Mouse (Mus musculus) stomach, embryonic 15.5 days (tissue): ENCODE measurements around the gene Hcar2. TPM values are rescaled to one million over a fixed set of nuclear protein-coding genes. Genes with fewer than 3 reads are reported as not detected.

Experiments used
- ATAC-seq: fragments of 200-750 bp; cut with Nextera tagmentation; 2 replicates; pipeline ENCODE4 v1.8.0; 2017; ENCODE audit warnings: low read depth, moderate number of reproducible peaks, moderate TSS enrichment; ENCODE audit not compliant: insufficient read depth, low FRiP score
- H3K27ac ChIP-seq: fragments of 300-500 bp; sonication (generic); 2 replicates; pipeline ENCODE4 v1.5.1; 2015; ENCODE audit warnings: mild to moderate bottlenecking, inconsistent platforms
- H3K27me3 ChIP-seq: fragments of 300-500 bp; sonication (generic); replicated peaks from 2 replicates; pipeline ENCODE4 v1.6.1; 2015; ENCODE audit warnings: inconsistent platforms
- H3K36me3 ChIP-seq: fragments of 300-500 bp; sonication (generic); 2 replicates; pipeline ENCODE4 v1.6.1; 2015; ENCODE audit warnings: inconsistent platforms
- H3K4me1 ChIP-seq: fragments of 300-500 bp; sonication (generic); 2 replicates; pipeline ENCODE4 v1.6.1; 2015; ENCODE audit warnings: inconsistent platforms
- H3K4me2 ChIP-seq: fragments of 300-500 bp; sonication (generic); 2 replicates; pipeline ENCODE4 v1.6.1; 2015; ENCODE audit warnings: mild to moderate bottlenecking, inconsistent platforms
- H3K4me3 ChIP-seq: fragments of 300-500 bp; sonication (generic); replicated peaks from 2 replicates; pipeline ENCODE4 v1.5.1; 2015; ENCODE audit warnings: inconsistent platforms
- H3K9ac ChIP-seq: fragments of 300-500 bp; sonication (generic); 2 replicates; pipeline ENCODE4 v1.6.1; 2015; ENCODE audit warnings: inconsistent platforms
- H3K9me3 ChIP-seq: fragments of 300-500 bp; sonication (generic); 2 replicates; pipeline ENCODE4 v1.6.1; 2016; ENCODE audit warnings: inconsistent platforms
- WGBS: fragments of 180-500 bp; shearing (Covaris S2); methylation state at CpG from one replicate; pipeline ENCODE4 v1.1.7; 2015; 5-methylcytosine and 5-hydroxymethylcytosine counted together
- polyA plus RNA-seq: library from polyadenylated mRNA; unstranded; fragments of >200 nt; fragmentation: Nextera tagmentation; extraction: Ambion mirVana; gene quantifications from 2 replicates; pipeline ENCODE4 v1.2.1, GENCODE M21; 2015

Hcar2 gene
- polyA plus RNA-seq, 1 experiment from 2014 or later: 4.4 TPM

DNA sequence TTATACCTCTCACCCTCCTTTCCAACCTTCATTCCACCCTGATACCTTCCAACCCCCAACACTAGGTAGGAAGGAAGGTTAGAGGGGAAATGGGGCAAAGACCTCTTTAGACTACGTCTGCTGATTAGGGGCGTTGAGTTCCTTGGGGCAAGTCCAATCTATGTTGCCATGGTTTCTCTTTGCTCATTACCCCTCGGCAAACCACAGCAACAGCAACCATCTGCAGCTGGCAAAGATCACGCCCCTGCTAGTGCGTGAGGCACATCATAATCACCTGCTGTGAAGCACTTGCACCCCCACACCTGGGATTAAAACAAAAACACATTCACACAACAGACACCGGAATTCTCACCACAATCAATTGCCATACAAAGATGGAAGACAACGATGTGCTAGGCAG lies 42.6 kb downstream of the Hcar2 start:
- Histone ChIP-seq H3K36me3 (peaks cover 18% of the 10 kb centered on the region), H3K4me2 (no peak overlapping the region), H3K4me3 (no peak overlapping the region), H3K4me1 (no peaks in the 10 kb centered on the region), H3K9ac (no peak overlapping the region), H3K27ac (no peak overlapping the region), H3K27me3 (no peaks in the 10 kb centered on the region), H3K9me3 (no peaks in the 10 kb centered on the region)
- no peak for ATAC-seq
- WGBS: 67% methylated on average over 7 of the region's 7 CpGs

DNA sequence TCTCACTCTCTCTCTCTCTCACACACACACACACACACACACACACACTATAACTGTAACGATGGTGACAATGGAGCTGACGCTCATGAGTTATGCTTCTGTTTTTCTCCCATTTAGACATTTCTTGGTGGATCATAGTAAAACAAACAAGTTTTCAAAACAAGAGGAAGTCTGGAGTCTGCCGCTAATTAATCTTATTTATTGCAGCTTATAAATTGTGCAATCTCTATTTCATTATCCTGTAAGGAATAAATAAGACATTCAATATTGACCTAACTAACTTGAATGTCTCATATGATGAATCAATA lies 44.1 kb downstream of the Hcar2 start:
- Histone ChIP-seq H3K4me2 (no peak overlapping the region), H3K4me1 (no peaks in the 10 kb centered on the region), H3K4me3 (no peak overlapping the region), H3K36me3 (peaks cover 18% of the 10 kb centered on the region), H3K9me3 (no peaks in the 10 kb centered on the region), H3K27ac (no peak overlapping the region), H3K27me3 (no peaks in the 10 kb centered on the region), H3K9ac (no peak overlapping the region)
- whole genome bisulfite sequencing: 89% methylated on average over 3 of the region's 3 CpGs
- ATAC-seq: no peak

DNA sequence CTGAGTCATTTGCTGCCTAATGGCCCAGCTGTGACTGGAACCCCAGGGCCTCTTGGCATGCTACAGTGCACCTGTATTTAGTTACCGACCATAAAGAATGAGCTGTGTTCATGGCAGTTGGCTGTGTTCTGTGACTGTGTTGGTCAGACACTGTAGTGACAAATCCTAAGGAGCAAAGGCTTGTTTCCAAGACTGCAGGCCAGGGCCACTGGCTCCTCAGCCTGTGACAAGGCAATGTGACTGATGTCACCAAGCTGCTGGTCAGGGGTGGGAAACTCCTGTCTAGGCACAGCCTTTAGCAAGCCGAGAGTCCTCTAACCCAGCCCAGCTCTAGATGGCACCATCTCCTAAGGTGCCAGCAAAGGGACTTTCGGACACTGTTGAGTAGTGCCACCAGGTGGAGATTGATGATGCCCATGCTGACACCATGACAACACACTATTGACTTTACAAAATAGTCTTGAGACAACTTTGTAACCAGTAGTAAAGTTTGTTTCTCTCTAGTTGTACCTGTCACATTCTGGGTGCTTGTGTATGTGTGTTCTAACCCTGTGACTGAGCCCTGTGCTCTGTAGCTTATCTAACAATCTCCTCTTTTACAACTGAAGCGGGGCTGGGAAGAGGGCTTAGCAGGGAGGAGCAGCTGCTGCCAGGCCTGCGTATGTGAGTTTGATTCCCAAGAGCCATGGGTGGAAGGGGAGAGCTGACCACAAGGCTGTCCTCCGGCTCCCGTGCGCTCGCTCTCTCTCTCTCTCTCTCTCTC lies 44.6 kb downstream of the Hcar2 start:
- no peak overlapping the region for H3K4me3 ChIP-seq
- H3K9ac ChIP-seq: no peak overlapping the region
- no peak overlapping the region for H3K27ac ChIP-seq
- H3K4me1 ChIP-seq: no peaks in the 10 kb centered on the region
- H3K36me3 ChIP-seq: peaks cover 18% of the 10 kb centered on the region
- ATAC-seq: peak; percentile 43
- H3K9me3 ChIP-seq: no peaks in the 10 kb centered on the region
- no peaks in the 10 kb centered on the region for H3K27me3 ChIP-seq
- WGBS: 86% methylated on average over 9 of the region's 9 CpGs
- no peak overlapping the region for H3K4me2 ChIP-seq

DNA sequence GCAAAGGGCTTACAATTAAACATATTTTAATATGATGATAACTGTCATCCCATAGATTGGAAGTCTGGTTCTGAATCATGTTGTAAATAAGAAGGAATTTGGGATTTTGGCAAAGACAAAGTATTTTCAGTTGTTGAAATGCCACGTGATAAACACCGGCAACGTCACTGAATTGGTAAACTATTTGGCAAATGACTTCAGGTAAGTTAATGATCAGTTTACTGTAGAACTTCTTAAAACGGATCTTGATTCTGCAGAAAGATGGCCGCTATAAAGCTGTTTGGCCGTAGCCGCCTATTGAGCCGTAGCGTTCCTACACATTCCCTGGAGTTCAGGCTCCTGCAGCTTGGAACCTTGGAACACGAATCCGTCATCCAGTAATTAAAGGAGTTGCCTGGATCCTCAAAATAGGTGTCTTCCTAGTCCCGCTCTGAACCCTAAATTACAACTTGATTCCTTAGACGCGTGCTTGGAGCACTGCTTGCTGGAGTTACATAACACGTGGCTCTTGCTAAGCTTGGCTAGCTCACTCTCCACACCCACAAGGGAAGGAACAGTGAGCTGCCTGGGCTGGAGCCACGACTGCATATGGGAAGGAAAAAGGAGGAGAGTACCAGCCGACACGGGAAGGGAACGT lies 46.2 kb downstream of the Hcar2 start:
- no peak overlapping the region for H3K27ac ChIP-seq
- no peak overlapping the region for H3K4me2 ChIP-seq
- H3K9me3 ChIP-seq: no peaks in the 10 kb centered on the region
- no peaks in the 10 kb centered on the region for H3K27me3 ChIP-seq
- H3K36me3 ChIP-seq: peaks cover 18% of the 10 kb centered on the region
- ATAC-seq: no peak
- no peak overlapping the region for H3K4me3 ChIP-seq
- no peaks in the 10 kb centered on the region for H3K4me1 ChIP-seq
- 93% methylated on average over 19 of the region's 19 CpGs for WGBS
- H3K9ac ChIP-seq: no peak overlapping the region

DNA sequence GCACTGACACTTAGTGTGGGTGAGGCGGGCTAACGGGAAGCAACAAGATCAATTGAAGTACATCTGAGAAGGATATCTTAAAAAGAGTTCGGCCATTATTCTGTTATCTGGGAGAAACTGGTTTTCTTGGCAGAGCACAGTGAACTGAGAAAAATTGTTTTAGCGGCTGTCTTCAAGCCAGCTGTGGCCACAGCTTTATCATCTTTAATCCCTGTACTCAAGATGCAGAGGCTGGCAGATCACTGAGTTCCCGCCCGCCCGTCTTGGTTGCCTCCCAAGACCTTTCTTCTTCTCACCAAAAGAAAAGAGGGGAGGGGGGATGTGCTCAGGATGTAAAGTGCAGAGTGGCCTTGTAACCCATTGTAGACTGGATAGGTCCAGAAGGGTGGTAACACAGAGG lies 48.4 kb downstream of the Hcar2 start:
- WGBS: 76% methylated on average over 7 of the region's 7 CpGs
- H3K4me2 ChIP-seq: no peak overlapping the region
- H3K27me3 ChIP-seq: no peaks in the 10 kb centered on the region
- H3K36me3 ChIP-seq: peaks cover 18% of the 10 kb centered on the region
- H3K4me1 ChIP-seq: no peaks in the 10 kb centered on the region
- no peak for ATAC-seq
- no peak overlapping the region for H3K9ac ChIP-seq
- no peak overlapping the region for H3K27ac ChIP-seq
- H3K9me3 ChIP-seq: no peaks in the 10 kb centered on the region
- H3K4me3 ChIP-seq: no peak overlapping the region

Other genes with a start within 250 kb of the Hcar2 start
- gene Clip1, start 180.9 kb downstream of the Hcar2 start, polyA plus RNA-seq: 41.3 and 41.4 TPM in 2 replicates
- gene Zcchc8, start 144.4 kb downstream of the Hcar2 start, polyA plus RNA-seq: 65.8 and 73.7 TPM in 2 replicates
- 111 and 117 TPM in 2 replicates for gene Rsrc2, start 116.1 kb downstream of the Hcar2 start, polyA plus RNA-seq
- gene Kntc1, start 115.8 kb downstream of the Hcar2 start, polyA plus RNA-seq: 22.7 and 24.9 TPM in 2 replicates
- 3.8 and 4.6 TPM in 2 replicates for gene Hcar1, start 14.5 kb upstream of the Hcar2 start, polyA plus RNA-seq
- gene Denr, start 41.7 kb upstream of the Hcar2 start, polyA plus RNA-seq: 127 and 129 TPM in 2 replicates
- gene Gm43518, start 61.9 kb upstream of the Hcar2 start, polyA plus RNA-seq: 2.4 and 3.4 TPM in 2 replicates
- 5.6 and 7.0 TPM in 2 replicates for gene Ccdc62, start 65.2 kb upstream of the Hcar2 start, polyA plus RNA-seq
- gene Hip1r, start 108.1 kb upstream of the Hcar2 start, polyA plus RNA-seq: 24.0 and 27.0 TPM in 2 replicates
- gene Vps37b, start 166.8 kb upstream of the Hcar2 start, polyA plus RNA-seq: 36.2 and 37.1 TPM in 2 replicates
- 3.4 TPM in 2 replicates for gene Abcb9, start 230.3 kb upstream of the Hcar2 start, polyA plus RNA-seq
- 24.2 and 25.7 TPM in 2 replicates for gene Ogfod2, start 246.8 kb upstream of the Hcar2 start, polyA plus RNA-seq